Mouse (Mus musculus): Measurements from ENCODE around the gene Cnn1. TPM values are rescaled to one million over a fixed set of nuclear protein-coding genes. Genes with fewer than 3 reads are reported as not detected.

Cnn1 gene
- total and polyA plus RNA-seq, 3 experiments: 0.06 to 0.19 TPM; not detected in 1

- TF ChIP-seq BHLHE40 (IDR thresholded peaks at IDR 0.05; ENCODE audit: borderline replicate concordance, low read depth, low read length): no peak
- TF ChIP-seq ZKSCAN1 (IDR thresholded peaks at IDR 0.05; ENCODE audit: low read depth, low read length): no peak
- TF ChIP-seq POLR2AphosphoS2 (IDR thresholded peaks at IDR 0.05; ENCODE audit: low read length): no peak
- no peak for TF ChIP-seq ELF1 (IDR thresholded peaks at IDR 0.05; ENCODE audit: low read depth, low read length)
- TF ChIP-seq MYC (IDR thresholded peaks at IDR 0.05; ENCODE audit: low read depth, low read length): 0 out of 2 replicates have a peak, but pooled peaks have one; percentile 27
- H3K4me1 ChIP-seq (ENCODE audit: control insufficient read depth in 1 of 2, insufficient read depth in 2 of 2, low read length in 2 of 2): peaks cover 6 to 11% of the 10 kb centered on the region in 2 experiments
- H3K79me2 ChIP-seq (ENCODE audit: control insufficient read depth, insufficient read depth, low read length, poor library complexity): peaks cover 10% of the 10 kb centered on the region
- no peak for DNase-seq (ENCODE audit: low read depth, low spot score)
- no peak overlapping the region for H3K27ac ChIP-seq (ENCODE audit: control insufficient read depth, low read depth, low read length)
- no peaks in the 10 kb centered on the region for H3K27me3 ChIP-seq (ENCODE audit: control insufficient read depth in 1 of 2, insufficient read depth in 2 of 2, low read length in 2 of 2)
- H3K36me3 ChIP-seq (ENCODE audit: control insufficient read depth in 1 of 2, insufficient read depth in 2 of 2, low read length in 2 of 2): peaks cover 0 to 9% of the 10 kb centered on the region in 2 experiments; a peak in 2 of 4 replicates
- peak overlapping the region; percentile 73 to 79 for H3K4me3 ChIP-seq (ENCODE audit: control insufficient read depth in 1 of 2, insufficient read depth in 1 of 2, low read depth in 2 of 2, low read length in 2 of 2)
- peak overlapping the region; percentile 73 for H3K9ac ChIP-seq (ENCODE audit: control insufficient read depth, low read depth, low read length, poor library complexity, severe bottlenecking)
- H3K9me3 ChIP-seq (replicated peaks; ENCODE audit: insufficient read depth, low read length): no peaks in the 10 kb centered on the region
Measured at GRCm38 (mm10) chr9:22086012-22086411, 13.0 kb upstream of the Cnn1 start.

- Histone ChIP-seq H3K27ac (ENCODE audit: control insufficient read depth, low read depth, low read length) (no peak overlapping the region), H3K4me1 (ENCODE audit: control insufficient read depth in 1 of 2, insufficient read depth in 2 of 2, low read length in 2 of 2) (peaks cover 6 to 11% of the 10 kb centered on the region in 2 experiments), H3K4me3 (ENCODE audit: control insufficient read depth in 1 of 2, insufficient read depth in 1 of 2, low read depth in 2 of 2, low read length in 2 of 2) (no peak overlapping the region), H3K9me3 (replicated peaks; ENCODE audit: insufficient read depth, low read length) (no peaks in the 10 kb centered on the region), H3K79me2 (ENCODE audit: control insufficient read depth, insufficient read depth, low read length, poor library complexity) (peaks cover 10% of the 10 kb centered on the region), H3K36me3 (ENCODE audit: control insufficient read depth in 1 of 2, insufficient read depth in 2 of 2, low read length in 2 of 2) (peaks cover 0 to 9% of the 10 kb centered on the region in 2 experiments; a peak in 2 of 4 replicates), H3K27me3 (ENCODE audit: control insufficient read depth in 1 of 2, insufficient read depth in 2 of 2, low read length in 2 of 2) (no peaks in the 10 kb centered on the region), H3K9ac (ENCODE audit: control insufficient read depth, low read depth, low read length, poor library complexity, severe bottlenecking) (no peak overlapping the region)
- DNase-seq (ENCODE audit: low read depth, low spot score): peak; percentile 52
- TF ChIP-seq KAT2A (conservative IDR thresholded peaks at IDR 0.05; ENCODE audit: low read depth, low read length): no peak
- no peak for TF ChIP-seq NELFE (IDR thresholded peaks at IDR 0.05; ENCODE audit: low read depth, low read length)
- TF ChIP-seq ZMIZ1 (IDR thresholded peaks at IDR 0.05; ENCODE audit: low read depth, low read length): no peak
- peak; percentile 50; the same call in 1 of the 2 replicates for TF ChIP-seq GATA1 (IDR thresholded peaks at IDR 0.05; ENCODE audit: low read depth, low read length)
- TF ChIP-seq TAL1 (IDR thresholded peaks at IDR 0.05; ENCODE audit: low read length): no peak
- no peak for TF ChIP-seq TBP (IDR thresholded peaks at IDR 0.05; ENCODE audit: low read depth, low read length)
- TF ChIP-seq MAX (IDR thresholded peaks at IDR 0.05; ENCODE audit: low read length): no peak
- no peak for TF ChIP-seq MYB (IDR thresholded peaks at IDR 0.05; ENCODE audit: low read depth, low read length)
Measured at GRCm38 (mm10) chr9:22087034-22087618, 11.9 kb upstream of the Cnn1 start.

GRCm38 (mm10) chr9:22089281-22089680, 9.7 kb upstream of the Cnn1 start:
- Histone ChIP-seq H3K4me1 (ENCODE audit: control insufficient read depth in 1 of 2, insufficient read depth in 2 of 2, low read length in 2 of 2) (peaks cover 6 to 9% of the 10 kb centered on the region in 2 experiments), H3K27me3 (ENCODE audit: control insufficient read depth in 1 of 2, insufficient read depth in 2 of 2, low read length in 2 of 2) (no peaks in the 10 kb centered on the region), H3K9ac (ENCODE audit: control insufficient read depth, low read depth, low read length, poor library complexity, severe bottlenecking) (no peak overlapping the region), H3K79me2 (ENCODE audit: control insufficient read depth, insufficient read depth, low read length, poor library complexity) (peaks cover 8% of the 10 kb centered on the region; the same call in 1 of the 2 replicates), H3K27ac (ENCODE audit: control insufficient read depth, low read depth, low read length) (no peak overlapping the region), H3K9me3 (replicated peaks; ENCODE audit: insufficient read depth, low read length) (no peaks in the 10 kb centered on the region), H3K4me3 (ENCODE audit: control insufficient read depth in 1 of 2, insufficient read depth in 1 of 2, low read depth in 2 of 2, low read length in 2 of 2) (no peak overlapping the region), H3K36me3 (ENCODE audit: control insufficient read depth in 1 of 2, insufficient read depth in 2 of 2, low read length in 2 of 2) (peaks cover 0 to 9% of the 10 kb centered on the region in 2 experiments; a peak in 2 of 4 replicates)
- no peak for DNase-seq (ENCODE audit: low read depth, low spot score)
- TF ChIP-seq POLR2AphosphoS2 (IDR thresholded peaks at IDR 0.05; ENCODE audit: low read length) (no peak), CTCF (IDR thresholded peaks at IDR 0.05 in 2 of 3, conservative IDR thresholded peaks at IDR 0.05 in 1 of 3; ENCODE audit: control insufficient read depth in 1 of 3, insufficient read depth in 1 of 3, low read depth in 2 of 3, low read length in 3 of 3, poor library complexity in 1 of 3, severe bottlenecking in 1 of 3) (peak in 1 of 3 experiments; percentile 9; a peak in 1 of 6 replicates), ETS1 (IDR thresholded peaks at IDR 0.05; ENCODE audit: low read depth, low read length) (no peak)
